Mouse (Mus musculus) heart, embryonic 10.5 days (tissue): Measurements from ENCODE around the gene Rimkla. TPM values are rescaled to one million over a fixed set of nuclear protein-coding genes. Genes with fewer than 3 reads are reported as not detected.
"Not testable (repeated sequence)": the region's sequence is repeated elsewhere in the genome, so short reads cannot be mapped to it uniquely, and the experiment has no call there.

Source experiments
- DNase-seq: peaks from one replicate; pipeline ENCODE4 v3.0.0-alpha.2; 2017; ENCODE audit warnings: low spot score
- H3K27ac ChIP-seq: fragments of 300-500 bp; sonication (generic); 2 replicates; pipeline ENCODE4 v1.5.1; 2016; ENCODE audit warnings: mild to moderate bottlenecking
- H3K27me3 ChIP-seq: fragments of 300-500 bp; sonication (generic); 2 replicates; pipeline ENCODE4 v1.6.1; 2016; ENCODE audit warnings: mild to moderate bottlenecking; ENCODE audit not compliant: poor library complexity, insufficient read depth, severe bottlenecking
- H3K36me3 ChIP-seq: fragments of 300-500 bp; sonication (generic); 2 replicates; pipeline ENCODE4 v1.6.1; 2016; ENCODE audit warnings: mild to moderate bottlenecking, moderate library complexity
- H3K4me1 ChIP-seq: fragments of 300-500 bp; sonication (generic); 2 replicates; pipeline ENCODE4 v1.6.1; 2016; ENCODE audit warnings: mild to moderate bottlenecking
- H3K4me3 ChIP-seq: fragments of 300-500 bp; sonication (generic); 2 replicates; pipeline ENCODE4 v1.5.1; 2016; ENCODE audit warnings: mild to moderate bottlenecking, moderate library complexity
- H3K9me3 ChIP-seq: fragments of 300-500 bp; sonication (generic); 2 replicates; pipeline ENCODE4 v1.6.1; 2016; ENCODE audit warnings: mild to moderate bottlenecking, moderate library complexity
- WGBS: fragments of 180-500 bp; shearing (Covaris S2); methylation state at CpG from one replicate; pipeline ENCODE4 v1.1.7; 2016; 5-methylcytosine and 5-hydroxymethylcytosine counted together
- polyA plus RNA-seq: library from polyadenylated mRNA; unstranded; fragments of >200 nt; fragmentation: Nextera tagmentation; extraction: Ambion mirVana; gene quantifications from 2 replicates; pipeline ENCODE4 v1.2.1, GENCODE M21; 2016

The Rimkla gene
- polyA plus RNA-seq = 4.4 and 8.2 TPM in 2 replicates

- under 1% methylated on average over 75 of the region's 77 CpGs for WGBS
- no peaks in the 10 kb centered on the region for H3K9me3 ChIP-seq
- no peaks in the 10 kb centered on the region for H3K36me3 ChIP-seq
- peak; percentile 84 for DNase-seq
- peaks cover 36% of the 10 kb centered on the region for H3K27me3 ChIP-seq
- peak within 1 kb of the TSS; percentile 79 for H3K4me3 ChIP-seq
- H3K27ac ChIP-seq = peak within 1 kb of the TSS; percentile 83
- H3K4me1 ChIP-seq = peaks cover 7% of the 10 kb centered on the region
Measured at GRCm38 (mm10) chr4:119492291-119492932, at the start of gene Rimkla. TSS of gene Rimkla (minus strand) at chr4:119492628.

DNA sequence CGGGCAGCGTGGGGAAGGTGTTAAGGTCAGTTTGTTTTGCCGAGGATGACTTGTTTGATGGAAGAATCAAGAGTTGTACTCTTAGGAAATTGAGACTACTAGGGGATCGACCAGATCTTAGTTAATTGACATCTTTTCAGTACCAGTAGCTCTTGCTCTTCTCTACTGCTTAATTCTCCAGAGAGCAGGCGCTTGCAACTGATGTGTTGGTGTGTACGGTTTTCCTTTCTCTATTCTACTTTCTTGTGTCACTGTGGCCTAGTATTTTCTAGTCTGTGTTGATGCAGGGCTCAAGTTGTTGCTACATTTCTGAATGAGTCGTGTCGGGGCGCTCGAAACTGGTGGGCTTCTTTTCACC lies 48.1 kb upstream of the Rimkla start:
- Histone ChIP-seq H3K4me1 (peaks cover 22% of the 10 kb centered on the region), H3K4me3 (peak overlapping the region; percentile 97), H3K9me3 (no peaks in the 10 kb centered on the region), H3K27ac (peak overlapping the region; percentile 99), H3K36me3 (no peaks in the 10 kb centered on the region), H3K27me3 (no peaks in the 10 kb centered on the region)
- no peak for DNase-seq
- 8% methylated on average over 10 of the region's 10 CpGs for WGBS

DNA sequence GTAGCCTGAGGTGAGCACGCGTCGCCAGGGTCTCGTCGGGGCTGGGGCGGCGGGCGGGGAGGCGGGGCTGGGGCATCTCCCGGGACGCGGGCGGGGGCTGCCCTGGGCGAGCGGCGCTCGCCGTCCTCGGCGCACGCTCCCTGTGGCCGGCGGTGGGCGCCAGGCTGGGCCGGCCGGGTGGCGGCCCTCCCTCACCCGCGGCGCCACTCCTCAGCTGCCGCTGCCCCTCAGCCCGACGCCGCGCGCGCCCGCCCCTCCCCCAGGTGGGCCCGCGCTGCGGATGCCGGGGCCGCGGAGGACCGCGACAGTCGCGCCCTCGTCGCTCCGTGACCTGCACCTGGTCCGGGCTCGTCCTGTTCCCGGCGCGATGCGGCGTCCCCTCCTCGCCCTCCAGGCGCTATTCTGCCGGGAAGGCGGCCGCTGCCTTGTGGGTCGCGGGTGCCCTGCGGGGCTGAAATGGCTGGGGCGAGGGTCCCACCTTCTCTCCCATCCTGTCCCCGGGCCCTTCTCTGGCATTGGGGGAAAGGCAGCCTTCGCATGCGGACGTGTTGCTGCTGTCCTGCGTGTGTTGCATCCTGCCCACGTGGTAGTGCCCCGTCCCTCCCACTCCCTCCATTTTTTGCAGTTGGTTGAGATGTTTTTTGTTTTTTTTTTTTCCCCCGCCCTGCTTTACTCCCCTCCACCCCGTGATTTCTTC lies 47.6 kb upstream of the Rimkla start:
- H3K4me3 ChIP-seq = peak overlapping the region; percentile 97
- H3K4me1 ChIP-seq = peaks cover 22% of the 10 kb centered on the region
- peak overlapping the region; percentile 99 for H3K27ac ChIP-seq
- no peaks in the 10 kb centered on the region for H3K9me3 ChIP-seq
- DNase-seq = peak; percentile 78
- H3K27me3 ChIP-seq = no peaks in the 10 kb centered on the region
- H3K36me3 ChIP-seq = no peaks in the 10 kb centered on the region
- under 1% methylated on average over 74 of the region's 76 CpGs for WGBS

GRCm38 (mm10) chr4:119539031-119539824 lies 46.8 kb upstream of the Rimkla start, which contains the start of gene Frg2f1:
TSS of gene Frg2f1 (minus strand) at chr4:119539529.
- H3K4me3 ChIP-seq = peak within 1 kb of the TSS; percentile 97
- under 1% methylated on average over 80 of the region's 85 CpGs for WGBS
- DNase-seq = peak; percentile 96
- H3K27me3 ChIP-seq = no peaks in the 10 kb centered on the region
- H3K9me3 ChIP-seq = no peaks in the 10 kb centered on the region
- peak within 1 kb of the TSS; percentile 99 for H3K27ac ChIP-seq
- H3K4me1 ChIP-seq = peaks cover 22% of the 10 kb centered on the region
- H3K36me3 ChIP-seq = no peaks in the 10 kb centered on the region

GRCm38 (mm10) chr4:119537436-119537835 lies 45.0 kb upstream of the Rimkla start:
- Histone ChIP-seq H3K4me3 (no peak overlapping the region), H3K27ac (no peak overlapping the region)
- 77% methylated on average over 4 of the region's 4 CpGs for WGBS

DNA sequence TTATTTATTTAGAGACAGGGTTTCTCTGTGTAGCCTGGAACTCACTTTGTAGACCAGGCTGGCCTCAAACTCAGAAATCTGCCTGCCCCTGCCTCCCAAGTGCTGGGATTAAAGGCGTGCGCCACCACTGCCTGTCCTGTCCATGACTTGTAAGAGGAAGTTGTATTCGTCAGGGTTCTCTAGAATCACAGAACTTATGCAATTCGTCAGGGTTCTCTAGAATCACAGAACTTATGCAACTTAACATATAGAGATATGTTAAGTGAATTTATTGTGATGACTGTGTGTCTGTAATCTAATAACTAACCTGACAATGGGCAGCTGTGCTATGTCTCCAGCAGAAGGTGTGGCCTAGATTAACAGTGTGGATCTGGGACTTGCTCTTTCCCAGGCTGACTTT lies 44.2 kb upstream of the Rimkla start, which contains the start of gene Foxj3:
Gene Foxj3, plus strand, starts transcription at position 390 of the 400 bp plus-strand sequence.
- not testable (repeated sequence) for H3K4me3 ChIP-seq, H3K27ac ChIP-seq, H3K36me3 ChIP-seq, DNase-seq, H3K27me3 ChIP-seq, H3K9me3 ChIP-seq
- 90% methylated on average over 4 of the region's 4 CpGs for WGBS
- peaks cover 22% of the 10 kb centered on the region for H3K4me1 ChIP-seq

More at GRCm38 (mm10) chr4:119537436-119537835, 45.0 kb upstream of the Rimkla start:
- Histone ChIP-seq H3K36me3 (no peaks in the 10 kb centered on the region), H3K4me1 (peaks cover 22% of the 10 kb centered on the region), H3K27me3 (no peaks in the 10 kb centered on the region), H3K9me3 (no peaks in the 10 kb centered on the region)
- DNase-seq = no peak

DNA sequence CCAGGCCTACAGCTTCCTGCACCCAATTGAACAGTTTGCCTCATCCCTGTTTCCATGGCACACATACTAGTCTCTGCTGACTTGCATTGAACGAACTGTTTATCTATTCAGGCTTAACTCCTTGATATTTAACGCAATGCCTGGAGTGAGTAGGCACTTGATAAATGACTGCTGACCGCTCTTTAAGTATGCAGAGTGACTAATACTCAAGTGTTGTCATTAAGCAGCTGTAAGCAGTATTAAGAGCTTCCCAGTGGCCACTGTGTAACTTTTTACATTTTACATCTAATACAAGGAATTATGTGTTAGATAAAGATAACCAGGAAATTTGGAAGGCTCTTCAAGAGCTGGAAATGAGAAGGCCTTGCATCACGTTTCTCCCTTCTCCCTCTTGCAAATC lies 42.7 kb upstream of the Rimkla start:
- Histone ChIP-seq H3K9me3 (no peaks in the 10 kb centered on the region), H3K27ac (no peak overlapping the region), H3K36me3 (no peaks in the 10 kb centered on the region), H3K4me3 (no peak overlapping the region), H3K4me1 (peaks cover 18% of the 10 kb centered on the region), H3K27me3 (no peaks in the 10 kb centered on the region)
- 53% methylated on average over 4 of the region's 4 CpGs for WGBS
- DNase-seq = no peak

DNA sequence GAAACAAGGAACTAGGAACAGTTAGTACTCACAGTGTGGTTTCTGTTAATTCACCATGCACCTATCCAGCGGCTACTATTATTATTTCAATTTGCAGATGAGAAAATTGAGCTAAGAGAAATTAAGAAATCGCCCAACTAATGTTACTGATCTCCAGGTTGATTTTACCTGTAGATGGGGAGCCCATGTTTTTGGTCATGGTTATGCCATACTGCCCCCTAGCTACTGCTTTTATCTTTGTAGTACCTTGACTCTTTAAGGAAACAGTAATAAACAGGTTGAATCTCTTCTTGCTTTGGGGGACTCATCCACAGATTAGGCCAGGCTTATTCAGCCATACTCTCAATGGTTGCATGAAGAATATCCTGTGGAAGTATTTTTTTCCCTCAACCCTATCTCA lies 39.4 kb upstream of the Rimkla start:
- Histone ChIP-seq H3K4me1 (peaks cover 4% of the 10 kb centered on the region; the same call in 1 of the 2 replicates), H3K36me3 (no peaks in the 10 kb centered on the region), H3K4me3 (no peak overlapping the region), H3K27ac (no peak overlapping the region), H3K27me3 (no peaks in the 10 kb centered on the region), H3K9me3 (no peaks in the 10 kb centered on the region)
- DNase-seq = no peak
- 61% methylated on average over 2 of the region's 2 CpGs for WGBS

DNA sequence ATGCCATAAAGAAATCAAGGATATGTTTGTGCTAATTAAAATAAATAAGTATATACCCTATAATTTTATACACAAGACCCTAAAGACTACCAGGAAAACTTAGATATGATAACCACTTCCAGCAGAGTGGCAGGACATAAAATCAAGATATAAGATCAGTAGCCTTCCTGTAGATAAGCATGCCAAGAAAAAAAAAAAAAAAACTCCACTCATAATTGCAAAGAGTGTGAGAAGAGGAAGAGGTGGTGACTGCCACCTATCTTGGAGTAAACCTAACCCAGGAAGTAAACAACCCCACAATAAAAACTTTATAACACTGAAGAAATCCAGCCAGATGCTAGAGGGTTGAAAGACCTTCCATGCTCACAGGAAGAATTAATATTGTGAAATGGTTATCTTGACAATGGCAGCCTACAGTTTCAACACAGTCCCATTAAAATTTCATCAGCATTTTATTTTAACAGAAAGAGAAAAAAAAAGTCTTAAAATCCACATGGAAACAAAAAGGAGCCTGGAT lies 34.0 kb upstream of the Rimkla start:
- no peak overlapping the region for H3K27ac ChIP-seq
- H3K4me1 ChIP-seq = peaks cover 4% of the 10 kb centered on the region; the same call in 1 of the 2 replicates
- no peaks in the 10 kb centered on the region for H3K9me3 ChIP-seq
- no peak for DNase-seq
- no peaks in the 10 kb centered on the region for H3K36me3 ChIP-seq
- 0 out of 2 replicates have a peak, but pooled peaks cover 6% of the 10 kb centered on the region for H3K27me3 ChIP-seq
- no peak overlapping the region for H3K4me3 ChIP-seq

- H3K27ac ChIP-seq = no peak overlapping the region
- DNase-seq = no peak
- H3K4me3 ChIP-seq = no peak overlapping the region
- H3K4me1 ChIP-seq = no peaks in the 10 kb centered on the region
- H3K27me3 ChIP-seq = 0 out of 2 replicates have a peak, but pooled peaks cover 6% of the 10 kb centered on the region
- H3K36me3 ChIP-seq = no peaks in the 10 kb centered on the region
- H3K9me3 ChIP-seq = no peaks in the 10 kb centered on the region
- WGBS = 78% methylated on average over 2 of the region's 2 CpGs
Measured at GRCm38 (mm10) chr4:119524466-119524865, 32.0 kb upstream of the Rimkla start.

DNA sequence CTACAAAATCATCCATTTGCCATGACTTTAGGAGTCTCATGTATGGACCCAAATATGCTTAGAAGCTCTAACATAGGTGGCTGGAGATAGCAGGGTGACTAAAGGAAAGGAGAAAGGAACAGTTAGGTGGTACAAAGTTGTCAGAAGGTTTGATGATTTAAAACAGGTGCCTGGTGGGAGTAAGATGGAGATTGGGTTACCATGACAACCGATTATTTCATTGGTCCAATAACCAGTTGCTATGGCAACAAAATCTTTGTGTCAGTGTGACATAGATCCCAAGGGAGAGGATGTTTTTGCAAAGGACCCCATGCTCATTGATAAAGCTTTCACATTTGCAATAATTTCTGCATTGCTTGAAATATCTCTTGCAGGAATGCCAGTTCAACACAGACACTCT lies 31.6 kb upstream of the Rimkla start:
- no peak overlapping the region for H3K27ac ChIP-seq
- H3K4me3 ChIP-seq = no peak overlapping the region
- 90% methylated on average over 1 of the region's 1 CpGs for WGBS
- no peaks in the 10 kb centered on the region for H3K4me1 ChIP-seq
- DNase-seq = no peak
- H3K9me3 ChIP-seq = no peaks in the 10 kb centered on the region
- 0 out of 2 replicates have a peak, but pooled peaks cover 6% of the 10 kb centered on the region for H3K27me3 ChIP-seq
- no peaks in the 10 kb centered on the region for H3K36me3 ChIP-seq

DNA sequence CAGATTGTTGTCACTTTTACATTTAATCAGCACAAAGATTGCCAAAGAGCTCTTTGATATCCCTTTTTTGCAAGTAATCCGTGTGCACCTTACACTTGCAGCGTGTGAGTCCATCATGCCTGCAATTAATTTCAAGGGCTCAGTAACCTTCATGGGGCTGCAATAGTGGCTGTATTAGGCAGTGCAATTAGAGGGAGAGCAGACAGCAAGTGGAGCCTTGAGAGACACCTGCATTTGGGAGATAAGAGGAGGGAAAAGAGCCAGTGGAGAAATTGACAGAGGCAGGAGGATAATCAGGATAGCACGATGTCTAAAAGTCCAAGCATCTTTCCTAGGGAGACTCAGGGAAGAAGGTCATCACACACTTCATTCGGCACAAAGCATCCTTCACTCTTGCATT lies 31.1 kb upstream of the Rimkla start:
- H3K36me3 ChIP-seq = no peaks in the 10 kb centered on the region
- no peak overlapping the region for H3K27ac ChIP-seq
- 77% methylated on average over 4 of the region's 4 CpGs for WGBS
- DNase-seq = no peak
- H3K4me1 ChIP-seq = no peaks in the 10 kb centered on the region
- H3K4me3 ChIP-seq = no peak overlapping the region
- 0 out of 2 replicates have a peak, but pooled peaks cover 6% of the 10 kb centered on the region for H3K27me3 ChIP-seq
- no peaks in the 10 kb centered on the region for H3K9me3 ChIP-seq
